Comparison of ENCODE assay signal across 11 mouse cellular contexts in genomic region chr16:46008036-46008605, GRCm38 (mm10). TPM values are rescaled to one million over a fixed set of nuclear protein-coding genes. Genes with fewer than 3 reads are reported as not detected.
DNase-seq lines count a peak whose midpoint lies in the region; ATAC-seq and TF ChIP-seq lines count a peak whose summit lies in the region.
"Had no signal": no experiment of that assay in that cellular context is flagged by ENCODE, and none has a peak within 500 bp of the region (broad histone marks: within the 10 kb centered on the region; RNA-seq: fewer than 3 reads in every experiment).

No protein-coding gene starts in this region.

- no peaks in the 10 kb centered on the region for H3K36me3 ChIP-seq in forebrain, embryonic 12.5 days (replicated peaks)
- no peaks in the 10 kb centered on the region for H3K36me3 ChIP-seq in liver, embryonic 11.5 days (ENCODE audit: control insufficient read depth, insufficient read depth, low read length)
- no peaks in the 10 kb centered on the region for H3K36me3 ChIP-seq in heart, embryonic 12.5 days
- no peaks in the 10 kb centered on the region for H3K36me3 ChIP-seq in stomach, postnatal 0 days (ENCODE audit: control insufficient read depth, insufficient read depth, low read length)
- H3K36me3 ChIP-seq: embryonic facial prominence, embryonic 12.5 days; heart, embryonic 15.5 days had no signal

- H3K4me3 ChIP-seq in forebrain, embryonic 12.5 days (replicated peaks) = no peak overlapping the region
- no peak overlapping the region for H3K4me3 ChIP-seq in liver, embryonic 11.5 days (ENCODE audit: low read depth, low read length)
- no peak overlapping the region for H3K4me3 ChIP-seq in heart, embryonic 12.5 days
- no peak overlapping the region for H3K4me3 ChIP-seq in stomach, postnatal 0 days (ENCODE audit: low read depth, low read length)
- H3K4me3 ChIP-seq: embryonic facial prominence, embryonic 12.5 days; heart, embryonic 15.5 days had no signal

- WGBS in forebrain, embryonic 12.5 days = 86% methylated on average over 5 of the region's 5 CpGs
- WGBS in liver, embryonic 11.5 days = 65% methylated on average over 5 of the region's 5 CpGs
- WGBS in heart, embryonic 12.5 days = 76% methylated on average over 5 of the region's 5 CpGs
- 64% methylated on average over 5 of the region's 5 CpGs for WGBS in stomach, postnatal 0 days

- TF ChIP-seq CTCF in stomach, postnatal 0 days (IDR thresholded peaks at IDR 0.05; ENCODE audit: low read depth) = no peak

- H3K27ac ChIP-seq in forebrain, embryonic 12.5 days = no peak overlapping the region
- no peak overlapping the region for H3K27ac ChIP-seq in liver, embryonic 11.5 days (ENCODE audit: low read depth, low read length)
- H3K27ac ChIP-seq in heart, embryonic 12.5 days (ENCODE audit: poor library complexity, severe bottlenecking) = no peak overlapping the region
- no peak overlapping the region for H3K27ac ChIP-seq in stomach, postnatal 0 days (replicated peaks)
- H3K27ac ChIP-seq: embryonic facial prominence, embryonic 12.5 days; heart, embryonic 15.5 days had no signal

- peak; percentile 28 for DNase-seq in cerebellum, adult 11 months
- peak; percentile 63 for DNase-seq in NIH3T3 (ENCODE audit: low read depth)
- DNase-seq in liver, embryonic 11.5 days (ENCODE audit: low spot score) = no peak
- DNase-seq in left cerebral cortex, postnatal 36 days (ENCODE audit: low spot score in 2 of 2) = no peak
- DNase-seq in stomach, postnatal 0 days (ENCODE audit: low spot score) = no peak

- peaks cover 12% of the 10 kb centered on the region for H3K4me1 ChIP-seq in forebrain, embryonic 12.5 days
- 0 out of 2 replicates have a peak, but pooled peaks cover 2% of the 10 kb centered on the region for H3K4me1 ChIP-seq in liver, embryonic 11.5 days (replicated peaks; ENCODE audit: control insufficient read depth, insufficient read depth, low read length)
- H3K4me1 ChIP-seq in heart, embryonic 12.5 days (replicated peaks) = 0 out of 2 replicates have a peak, but pooled peaks cover 2% of the 10 kb centered on the region
- no peaks in the 10 kb centered on the region for H3K4me1 ChIP-seq in stomach, postnatal 0 days (replicated peaks; ENCODE audit: control insufficient read depth, insufficient read depth)

- H3K4me2 ChIP-seq in forebrain, embryonic 12.5 days = peak overlapping the region; percentile 84
- H3K4me2 ChIP-seq in liver, embryonic 11.5 days = peak overlapping the region; percentile 87
- no peak overlapping the region for H3K4me2 ChIP-seq in heart, embryonic 12.5 days
- no peak overlapping the region for H3K4me2 ChIP-seq in stomach, postnatal 0 days (replicated peaks; ENCODE audit: low read depth)
- H3K4me2 ChIP-seq: embryonic facial prominence, embryonic 12.5 days; heart, embryonic 15.5 days had no signal

- H3K27me3 ChIP-seq in forebrain, embryonic 12.5 days = no peaks in the 10 kb centered on the region
- H3K27me3 ChIP-seq in liver, embryonic 11.5 days (replicated peaks; ENCODE audit: control insufficient read depth, insufficient read depth, low read length) = no peaks in the 10 kb centered on the region
- no peaks in the 10 kb centered on the region for H3K27me3 ChIP-seq in heart, embryonic 12.5 days (replicated peaks)
- H3K27me3 ChIP-seq in stomach, postnatal 0 days (ENCODE audit: control insufficient read depth, insufficient read depth, low read length) = no peaks in the 10 kb centered on the region
- H3K27me3 ChIP-seq: heart, embryonic 15.5 days had no signal

- intact Hi-C loops in left cerebral cortex, postnatal 36 days (cut with DNase I) = no loop called here

- H3K9me3 ChIP-seq in forebrain, embryonic 12.5 days = no peaks in the 10 kb centered on the region
- H3K9me3 ChIP-seq in liver, embryonic 11.5 days (ENCODE audit: control insufficient read depth, low read length) = no peaks in the 10 kb centered on the region
- 0 out of 2 replicates have a peak, but pooled peaks cover 3% of the 10 kb centered on the region for H3K9me3 ChIP-seq in heart, embryonic 12.5 days (replicated peaks)
- no peaks in the 10 kb centered on the region for H3K9me3 ChIP-seq in stomach, postnatal 0 days (ENCODE audit: control insufficient read depth, low read length)
- H3K9me3 ChIP-seq: embryonic facial prominence, embryonic 12.5 days; heart, embryonic 15.5 days had no signal

- no peak for ATAC-seq in cerebellum, adult (ENCODE audit: insufficient number of reproducible peaks, low FRiP score, low TSS enrichment)
- ATAC-seq in forebrain, embryonic 12.5 days (ENCODE audit: low FRiP score) = no peak
- no peak for ATAC-seq in liver, embryonic 11.5 days (replicated peaks; ENCODE audit: low FRiP score)
- no peak for ATAC-seq in heart, embryonic 12.5 days (ENCODE audit: insufficient number of reproducible peaks, low FRiP score)
- ATAC-seq in stomach, postnatal 0 days (ENCODE audit: low FRiP score, low TSS enrichment) = no peak

- no peak overlapping the region for H3K9ac ChIP-seq in forebrain, embryonic 12.5 days
- no peak overlapping the region for H3K9ac ChIP-seq in liver, embryonic 11.5 days (ENCODE audit: low read depth, low read length)
- H3K9ac ChIP-seq in heart, embryonic 12.5 days = no peak overlapping the region
- H3K9ac ChIP-seq in stomach, postnatal 0 days (ENCODE audit: low read length) = no peak overlapping the region
- H3K9ac ChIP-seq: embryonic facial prominence, embryonic 12.5 days; heart, embryonic 15.5 days had no signal

- no peak for TF ChIP-seq EP300 in stomach, postnatal 0 days (optimal IDR thresholded peaks at IDR 0.05)

RNA-seq across cellular contexts. Expression of gene Plcxd2, which starts 1.9 kb away (rescaled TPM):
- polyA plus RNA-seq in forebrain, embryonic 12.5 days (2016; fragmentation: Nextera tagmentation; extraction: Ambion mirVana) = 11.7 and 12.7 TPM in 2 replicates
- 3.5 and 3.8 TPM in 2 replicates for polyA plus RNA-seq in liver, embryonic 11.5 days (2014; fragmentation: Nextera tagmentation; extraction: Ambion mirVana)
- total RNA-seq in left cerebral cortex, postnatal 36 days (2021) = 10 to 100 TPM; 74.9 to 81.2 TPM
- 0.74 and 0.89 TPM in 2 replicates for polyA plus RNA-seq in heart, embryonic 12.5 days (2016; fragmentation: Nextera tagmentation; extraction: Ambion mirVana)
- polyA plus RNA-seq in stomach, postnatal 0 days (2015; fragmentation: Nextera tagmentation; extraction: Ambion mirVana) = 2.2 and 2.4 TPM in 2 replicates

RNA-seq across cellular contexts. Expression of gene Phldb2, which starts 54.7 kb away (rescaled TPM):
- 27.9 and 35.2 TPM in 2 replicates for polyA plus RNA-seq in forebrain, embryonic 12.5 days (2016; fragmentation: Nextera tagmentation; extraction: Ambion mirVana)
- 24.3 and 25.9 TPM in 2 replicates for polyA plus RNA-seq in liver, embryonic 11.5 days (2014; fragmentation: Nextera tagmentation; extraction: Ambion mirVana)
- total RNA-seq in left cerebral cortex, postnatal 36 days (2021) = 1 to 10 TPM; 4.4 to 9.9 TPM
- polyA plus RNA-seq in heart, embryonic 12.5 days (2016; fragmentation: Nextera tagmentation; extraction: Ambion mirVana) = 58.7 and 59.2 TPM in 2 replicates
- polyA plus RNA-seq in stomach, postnatal 0 days (2015; fragmentation: Nextera tagmentation; extraction: Ambion mirVana) = 9.7 and 13.2 TPM in 2 replicates
- polyA plus RNA-seq: activated CD4-positive, CD25-positive, alpha-beta regulatory T cell, adult 4 months had no signal

Comparison
In these comparisons a context has a peak if more than half of its experiments do, and no peak if none do; other contexts are left out.
1. DNase-seq: peak in cerebellum, adult 11 months (single experiment) and NIH3T3 (single experiment); none in liver, embryonic 11.5 days (single experiment), left cerebral cortex, postnatal 36 days (0 of 2) and stomach, postnatal 0 days (single experiment).
2. H3K4me2 ChIP-seq: peak in forebrain, embryonic 12.5 days (single experiment) and liver, embryonic 11.5 days (single experiment); none in heart, embryonic 12.5 days (single experiment) and stomach, postnatal 0 days (single experiment).